Mouse (Mus musculus) CD4-positive, CD25-positive, alpha-beta regulatory T cell, adult 2 months (primary cell): ENCODE measurements at regions not wholly inside any gene's neighbourhood (a gene's known extent, or its start where the extent isn't known, plus 50 kb on each side); places are given as distances from the start of the nearest gene placed in this dataset.

ENCODE experiments used
- DNase-seq: peaks from one replicate; pipeline ENCODE4 v3.0.0-alpha.2; 2012; ENCODE audit warnings: low read depth, low spot score

DNA sequence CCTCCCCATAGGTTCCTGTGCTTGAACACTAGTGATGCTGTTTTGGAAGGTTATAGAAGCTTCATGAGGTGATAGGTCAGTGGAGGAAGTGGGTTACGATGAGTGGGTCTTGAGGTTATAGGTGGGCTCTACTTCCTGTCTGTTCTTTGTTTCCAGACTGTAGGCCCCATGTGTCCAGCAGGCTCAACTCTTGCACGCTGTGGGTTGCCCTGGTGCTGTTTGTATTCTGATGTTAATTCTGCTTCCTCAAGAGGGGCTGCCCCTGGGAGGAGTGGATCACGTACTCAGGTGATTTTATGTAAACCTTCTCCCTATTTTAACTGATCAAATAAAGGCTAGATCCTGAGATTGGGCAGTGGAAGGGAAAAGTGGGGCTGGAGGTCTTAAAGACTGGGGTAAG is 60.4 kb upstream of the Rap1gds1 start:
- no peak for DNase-seq

DNA sequence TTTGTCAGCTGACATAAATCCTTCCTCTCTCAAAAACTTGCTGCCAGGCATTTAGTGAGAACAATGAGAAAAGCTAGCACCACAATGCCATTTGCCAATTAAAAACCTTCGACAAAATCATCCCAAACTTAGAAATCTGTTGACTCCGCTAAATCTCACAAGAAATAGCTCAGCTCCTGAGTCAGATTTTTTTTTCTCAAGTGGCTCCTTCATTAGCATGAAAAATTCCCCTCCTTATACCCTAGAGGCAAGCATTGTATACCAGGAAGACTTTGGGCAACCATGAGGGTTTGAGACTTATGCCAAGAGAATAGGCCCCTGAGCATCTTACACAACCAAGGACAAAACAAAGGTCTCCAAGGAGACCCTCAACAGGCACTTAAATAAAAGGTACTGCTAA is 61.0 kb upstream of the Rap1gds1 start:
- no peak for DNase-seq

DNA sequence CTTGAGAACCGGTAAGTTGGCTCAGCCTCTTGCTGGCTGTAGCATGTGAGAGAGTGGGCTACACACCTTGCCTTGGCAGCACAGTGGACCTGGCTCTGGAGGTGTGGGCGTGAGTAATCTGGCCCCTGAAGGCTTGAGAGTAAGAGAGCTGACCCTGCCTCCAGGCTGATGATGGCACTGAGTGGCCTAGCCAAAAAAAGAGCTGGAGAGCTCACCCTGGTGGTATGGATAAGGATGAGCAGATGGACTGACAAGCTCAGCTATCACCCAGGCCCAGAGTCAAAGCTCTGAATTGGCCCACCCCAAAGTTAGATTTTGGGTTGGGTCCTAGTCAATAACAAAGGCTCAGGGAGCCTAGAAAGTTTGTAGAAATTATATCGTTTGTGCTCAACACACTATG is 52.8 kb upstream of the Stpg2 start:
- peak; percentile 16 for DNase-seq

DNA sequence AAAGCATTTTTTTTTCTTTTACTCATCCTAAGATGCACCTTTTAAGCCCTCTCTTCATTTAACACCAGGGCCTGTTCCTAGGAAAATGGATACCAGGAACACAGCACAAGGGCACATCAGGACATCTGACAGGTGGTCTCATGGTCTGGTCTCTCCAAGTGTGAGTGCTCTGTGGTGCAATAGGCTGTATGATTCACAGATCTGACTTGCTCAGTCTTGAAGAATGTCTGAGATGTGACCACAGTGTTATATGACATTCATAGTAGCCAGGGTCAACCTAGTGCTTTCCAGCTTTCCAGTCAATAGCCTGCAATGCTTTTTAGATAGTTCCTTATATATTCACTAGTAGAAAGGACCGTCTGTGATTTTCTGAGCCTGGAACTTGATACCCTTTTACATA is 51.2 kb upstream of the Stpg2 start:
- DNase-seq: no peak
